Mouse (Mus musculus): ENCODE measurements around the gene Olah. TPM values are rescaled to one million over a fixed set of nuclear protein-coding genes. Genes with fewer than 3 reads are reported as not detected.
"Not testable (repeated sequence)": the region's sequence is repeated elsewhere in the genome, so short reads cannot be mapped to it uniquely, and the experiment has no call there.

Olah gene
- not detected in 2 replicates for polyA plus RNA-seq (2015; fragmentation: Nextera tagmentation; extraction: Ambion mirVana)

GRCm38 (mm10) chr2:3397110-3397509, at the start of gene Olah:
Gene Olah, minus strand, starts transcription at chr2:3397210.
- not testable (repeated sequence) for H3K4me2 ChIP-seq (ENCODE audit: low read length); DNase-seq (ENCODE audit: low spot score); ATAC-seq (replicated peaks; ENCODE audit: low FRiP score, low read depth); H3K36me3 ChIP-seq (ENCODE audit: insufficient read depth, low read length); H3K4me3 ChIP-seq (replicated peaks; ENCODE audit: low read depth, low read length); H3K9me3 ChIP-seq (replicated peaks; ENCODE audit: low read length); H3K4me1 ChIP-seq (replicated peaks; ENCODE audit: insufficient read depth, low read length); H3K27ac ChIP-seq; H3K9ac ChIP-seq (ENCODE audit: low read depth, low read length); H3K27me3 ChIP-seq (ENCODE audit: insufficient read depth, low read length)
- 72% methylated on average over 10 of the region's 10 CpGs for WGBS

DNA sequence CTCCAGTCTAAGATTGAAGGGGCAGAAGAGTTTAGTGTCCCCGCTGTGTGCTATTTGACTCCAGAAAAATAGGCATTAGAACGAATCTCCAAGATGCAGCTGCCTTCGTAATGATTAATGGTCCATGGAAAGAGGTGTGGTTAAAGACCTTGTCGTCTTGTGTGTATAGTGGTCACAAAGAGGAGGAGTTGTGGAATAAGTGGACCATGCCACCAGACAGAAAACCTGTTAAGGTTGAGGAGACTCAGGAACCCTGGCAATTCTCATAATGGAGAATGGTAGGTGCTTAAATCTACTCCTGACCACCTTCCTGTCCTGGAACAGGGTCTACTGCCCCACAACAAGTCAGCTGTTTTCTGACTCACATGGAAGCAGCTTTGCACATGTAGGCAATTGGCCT, 49.0 kb upstream of the Olah start:
- no peak overlapping the region for H3K4me2 ChIP-seq (ENCODE audit: low read length)
- DNase-seq (ENCODE audit: low spot score) (peak; percentile 22), ATAC-seq (replicated peaks; ENCODE audit: low FRiP score, low read depth) (no peak; the same call in 1 of the 2 replicates)
- TF ChIP-seq CTCF (IDR thresholded peaks at IDR 0.05; ENCODE audit: low read depth): no peak
- WGBS: 34% methylated on average over 4 of the region's 4 CpGs
- no peaks in the 10 kb centered on the region for H3K4me1 ChIP-seq (replicated peaks; ENCODE audit: insufficient read depth, low read length)
- H3K27ac ChIP-seq: no peak overlapping the region
- no peaks in the 10 kb centered on the region for H3K27me3 ChIP-seq (ENCODE audit: insufficient read depth, low read length)
- H3K9me3 ChIP-seq (replicated peaks; ENCODE audit: low read length): no peaks in the 10 kb centered on the region
- H3K4me3 ChIP-seq (replicated peaks; ENCODE audit: low read depth, low read length): no peak overlapping the region
- no peak overlapping the region for H3K9ac ChIP-seq (ENCODE audit: low read depth, low read length)
- peaks cover 2% of the 10 kb centered on the region; the same call in 1 of the 2 replicates for H3K36me3 ChIP-seq (ENCODE audit: insufficient read depth, low read length)

- 75% methylated on average over 7 of the region's 7 CpGs for WGBS
- H3K4me1 ChIP-seq (replicated peaks; ENCODE audit: insufficient read depth, low read length): no peaks in the 10 kb centered on the region
- ATAC-seq (replicated peaks; ENCODE audit: low FRiP score, low read depth): no peak
- H3K4me3 ChIP-seq (replicated peaks; ENCODE audit: low read depth, low read length): no peak overlapping the region
- no peak overlapping the region for H3K27ac ChIP-seq
- H3K36me3 ChIP-seq (ENCODE audit: insufficient read depth, low read length): peaks cover 2% of the 10 kb centered on the region; the same call in 1 of the 2 replicates
- H3K9me3 ChIP-seq (replicated peaks; ENCODE audit: low read length): no peaks in the 10 kb centered on the region
- no peaks in the 10 kb centered on the region for H3K27me3 ChIP-seq (ENCODE audit: insufficient read depth, low read length)
- no peak overlapping the region for H3K9ac ChIP-seq (ENCODE audit: low read depth, low read length)
- no peak for DNase-seq (ENCODE audit: low spot score)
- TF ChIP-seq CTCF (IDR thresholded peaks at IDR 0.05; ENCODE audit: low read depth): no peak
- no peak overlapping the region for H3K4me2 ChIP-seq (ENCODE audit: low read length)
Observed at GRCm38 (mm10) chr2:3444206-3444605, 47.2 kb upstream of the Olah start.

- Histone ChIP-seq H3K27me3 (ENCODE audit: insufficient read depth, low read length) (no peaks in the 10 kb centered on the region), H3K27ac (no peak overlapping the region), H3K4me2 (ENCODE audit: low read length) (no peak overlapping the region), H3K9me3 (replicated peaks; ENCODE audit: low read length) (no peaks in the 10 kb centered on the region), H3K9ac (ENCODE audit: low read depth, low read length) (no peak overlapping the region), H3K36me3 (ENCODE audit: insufficient read depth, low read length) (peaks cover 3% of the 10 kb centered on the region; the same call in 1 of the 2 replicates), H3K4me3 (replicated peaks; ENCODE audit: low read depth, low read length) (no peak overlapping the region), H3K4me1 (replicated peaks; ENCODE audit: insufficient read depth, low read length) (no peaks in the 10 kb centered on the region)
- no peak for TF ChIP-seq CTCF (IDR thresholded peaks at IDR 0.05; ENCODE audit: low read depth)
- DNase-seq (ENCODE audit: low spot score) (no peak), ATAC-seq (replicated peaks; ENCODE audit: low FRiP score, low read depth) (no peak)
- 64% methylated on average over 7 of the region's 7 CpGs for WGBS
Observed at GRCm38 (mm10) chr2:3437956-3438355, 40.9 kb upstream of the Olah start.

GRCm38 (mm10) chr2:3435369-3436061, 38.5 kb upstream of the Olah start:
- ATAC-seq (replicated peaks; ENCODE audit: low FRiP score, low read depth): peak; percentile 40; the same call in 1 of the 2 replicates
- WGBS: 65% methylated on average over 6 of the region's 6 CpGs
- H3K9ac ChIP-seq (ENCODE audit: low read depth, low read length): no peak overlapping the region

GRCm38 (mm10) chr2:3430956-3431355, 33.9 kb upstream of the Olah start:
- 70% methylated on average over 9 of the region's 9 CpGs for WGBS
- Histone ChIP-seq H3K27me3 (ENCODE audit: insufficient read depth, low read length) (no peaks in the 10 kb centered on the region), H3K9me3 (replicated peaks; ENCODE audit: low read length) (no peaks in the 10 kb centered on the region), H3K4me3 (replicated peaks; ENCODE audit: low read depth, low read length) (no peak overlapping the region), H3K4me2 (ENCODE audit: low read length) (no peak overlapping the region), H3K27ac (no peak overlapping the region), H3K36me3 (ENCODE audit: insufficient read depth, low read length) (no peaks in the 10 kb centered on the region), H3K9ac (ENCODE audit: low read depth, low read length) (no peak overlapping the region), H3K4me1 (replicated peaks; ENCODE audit: insufficient read depth, low read length) (no peaks in the 10 kb centered on the region)
- TF ChIP-seq CTCF (IDR thresholded peaks at IDR 0.05; ENCODE audit: low read depth): no peak
- DNase-seq (ENCODE audit: low spot score): no peak
- ATAC-seq (replicated peaks; ENCODE audit: low FRiP score, low read depth): no peak

More at GRCm38 (mm10) chr2:3435369-3436061, 38.5 kb upstream of the Olah start:
- Histone ChIP-seq H3K27me3 (ENCODE audit: insufficient read depth, low read length) (no peaks in the 10 kb centered on the region), H3K4me1 (replicated peaks; ENCODE audit: insufficient read depth, low read length) (no peaks in the 10 kb centered on the region), H3K27ac (no peak overlapping the region), H3K4me3 (replicated peaks; ENCODE audit: low read depth, low read length) (no peak overlapping the region), H3K36me3 (ENCODE audit: insufficient read depth, low read length) (0 out of 2 replicates have a peak, but pooled peaks cover 3% of the 10 kb centered on the region), H3K4me2 (ENCODE audit: low read length) (no peak overlapping the region), H3K9me3 (replicated peaks; ENCODE audit: low read length) (no peaks in the 10 kb centered on the region)
- DNase-seq (ENCODE audit: low spot score): no peak
- TF ChIP-seq CTCF (IDR thresholded peaks at IDR 0.05; ENCODE audit: low read depth): no peak
